Comparison of ENCODE assay signal across 15 mouse cellular contexts in the genomic region with DNA sequence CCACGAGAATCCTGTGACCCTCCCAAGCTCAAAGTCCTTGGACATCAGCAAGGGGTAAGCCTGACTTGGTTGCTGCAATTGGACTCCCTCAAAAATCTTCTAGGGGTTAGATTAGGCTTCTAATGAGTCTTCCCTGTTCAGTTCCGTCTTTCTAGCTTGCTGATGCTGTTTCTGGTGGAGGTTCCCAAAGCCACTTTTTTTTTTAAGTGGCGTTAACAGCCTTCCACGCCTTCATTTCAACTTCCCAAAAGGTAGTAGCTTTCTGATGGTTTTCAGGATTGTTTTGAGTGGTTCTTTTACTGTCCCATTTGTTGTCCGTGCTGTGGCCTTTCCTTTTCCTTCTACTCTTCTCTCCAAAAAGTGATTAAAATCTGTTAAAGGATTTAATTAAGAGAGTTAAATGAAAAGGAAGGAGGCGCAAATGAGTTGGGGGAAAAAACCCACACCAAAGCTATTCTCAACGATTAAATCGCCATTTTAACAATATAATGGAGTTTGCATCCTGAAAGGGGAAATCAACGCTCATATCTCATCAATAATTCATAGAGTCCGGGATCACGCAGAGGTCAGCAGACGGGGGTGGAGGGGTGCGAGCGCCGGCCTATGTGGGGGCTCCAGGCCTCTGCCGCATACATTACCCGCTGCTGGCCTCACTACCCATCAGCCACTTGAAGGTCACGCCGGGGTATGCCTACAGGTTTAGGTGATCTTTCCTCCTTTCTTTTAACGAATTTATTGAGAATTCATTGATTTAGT. TPM values are rescaled to one million over a fixed set of nuclear protein-coding genes. Genes with fewer than 3 reads are reported as not detected.
DNase-seq lines count a peak whose midpoint lies in the region; ATAC-seq and TF ChIP-seq lines count a peak whose summit lies in the region.
"Had no signal": no experiment of that assay in that cellular context is flagged by ENCODE, and none has a peak within 500 bp of the region (broad histone marks: within the 10 kb centered on the region; RNA-seq: fewer than 3 reads in every experiment).

No protein-coding gene starts in this region.

- TF ChIP-seq CTCF in midbrain, postnatal 0 days (IDR thresholded peaks at IDR 0.05), result no peak

- peaks cover 100% of the 10 kb centered on the region for H3K27me3 ChIP-seq in midbrain, embryonic 11.5 days (ENCODE audit: control insufficient read depth, insufficient read depth, low read length)
- peaks cover 97% of the 10 kb centered on the region for H3K27me3 ChIP-seq in midbrain, postnatal 0 days (ENCODE audit: insufficient read depth, low read length)
- peaks cover 100% of the 10 kb centered on the region for H3K27me3 ChIP-seq in liver, embryonic 12.5 days (replicated peaks)

- no peak overlapping the region for H3K4me3 ChIP-seq in midbrain, embryonic 11.5 days (ENCODE audit: low read depth, low read length)
- H3K4me3 ChIP-seq in midbrain, postnatal 0 days (ENCODE audit: low read depth, low read length), result no peak overlapping the region
- no peak overlapping the region for H3K4me3 ChIP-seq in liver, embryonic 12.5 days

- peak; percentile 62 for DNase-seq in embryo, embryonic 10 days (ENCODE audit: low spot score)
- no peak for DNase-seq in embryo, embryonic 10.5 days (ENCODE audit: low spot score)
- DNase-seq in midbrain, embryonic 11.5 days (ENCODE audit: low spot score, missing footprints), result peak; percentile 93
- no peak for DNase-seq in midbrain, postnatal 0 days (ENCODE audit: low spot score)
- DNase-seq in thymus, postnatal 25 days, result no peak
- DNase-seq in thymus, postnatal 0 days (ENCODE audit: low spot score), result no peak
- no peak for DNase-seq in adrenal gland, postnatal 10 days
- DNase-seq: lung, postnatal 36 days; right cerebral cortex, postnatal 25 days had no signal

- H3K4me1 ChIP-seq in midbrain, embryonic 11.5 days (ENCODE audit: control insufficient read depth, insufficient read depth, low read length), result 0 out of 2 replicates have a peak, but pooled peaks cover 2% of the 10 kb centered on the region
- H3K4me1 ChIP-seq in midbrain, postnatal 0 days (ENCODE audit: insufficient read depth, low read length), result no peaks in the 10 kb centered on the region
- peaks cover 12% of the 10 kb centered on the region; the same call in 1 of the 2 replicates for H3K4me1 ChIP-seq in liver, embryonic 12.5 days
- H3K4me1 ChIP-seq: embryonic facial prominence, embryonic 13.5 days had no signal

- no peaks in the 10 kb centered on the region for H3K9me3 ChIP-seq in midbrain, embryonic 11.5 days (ENCODE audit: control insufficient read depth, low read length)
- no peaks in the 10 kb centered on the region for H3K9me3 ChIP-seq in midbrain, postnatal 0 days (ENCODE audit: low read length)
- H3K9me3 ChIP-seq in liver, embryonic 12.5 days (replicated peaks), result no peaks in the 10 kb centered on the region
- H3K9me3 ChIP-seq: embryonic facial prominence, embryonic 13.5 days; G1E had no signal

- H3K4me2 ChIP-seq in midbrain, embryonic 11.5 days, result no peak overlapping the region
- no peak overlapping the region for H3K4me2 ChIP-seq in midbrain, postnatal 0 days (ENCODE audit: low read depth, low read length, poor library complexity, severe bottlenecking)
- H3K4me2 ChIP-seq in liver, embryonic 12.5 days, result peak overlapping the region; percentile 45

- no peak overlapping the region for H3K9ac ChIP-seq in midbrain, embryonic 11.5 days (ENCODE audit: low read length)
- no peak overlapping the region for H3K9ac ChIP-seq in midbrain, postnatal 0 days (replicated peaks; ENCODE audit: low read length, poor library complexity, severe bottlenecking)
- H3K9ac ChIP-seq in liver, embryonic 12.5 days, result no peak overlapping the region
- H3K9ac ChIP-seq: embryonic facial prominence, embryonic 13.5 days had no signal

- H3K36me3 ChIP-seq in midbrain, embryonic 11.5 days (ENCODE audit: control insufficient read depth, insufficient read depth, low read length), result no peaks in the 10 kb centered on the region
- H3K36me3 ChIP-seq in midbrain, postnatal 0 days (ENCODE audit: insufficient read depth, low read length), result no peaks in the 10 kb centered on the region
- H3K36me3 ChIP-seq in liver, embryonic 12.5 days, result no peaks in the 10 kb centered on the region
- H3K36me3 ChIP-seq: embryonic facial prominence, embryonic 13.5 days; G1E had no signal

- ATAC-seq in midbrain, embryonic 11.5 days (ENCODE audit: low FRiP score), result no peak
- ATAC-seq in midbrain, postnatal 0 days (ENCODE audit: low FRiP score), result no peak
- ATAC-seq in liver, embryonic 12.5 days, result no peak

- WGBS in midbrain, embryonic 11.5 days, result 3% methylated on average over 20 of the region's 20 CpGs
- 4% methylated on average over 20 of the region's 20 CpGs for WGBS in midbrain, postnatal 0 days
- WGBS in liver, embryonic 12.5 days (ENCODE audit: insufficient replicate concordance), result 28% methylated on average over 20 of the region's 20 CpGs

- H3K27ac ChIP-seq in midbrain, embryonic 11.5 days (ENCODE audit: low read depth, low read length), result no peak overlapping the region
- no peak overlapping the region for H3K27ac ChIP-seq in midbrain, postnatal 0 days (ENCODE audit: low read depth, low read length)
- no peak overlapping the region for H3K27ac ChIP-seq in liver, embryonic 12.5 days
- H3K27ac ChIP-seq: embryonic facial prominence, embryonic 13.5 days had no signal

RNA-seq across cellular contexts. Expression of a gene that starts 7.2 kb away (rescaled TPM):
- not detected in 2 replicates for polyA plus RNA-seq in midbrain, embryonic 11.5 days (2014; fragmentation: Nextera tagmentation; extraction: Ambion mirVana)
- total RNA-seq in midbrain, postnatal 0 days (2014; rRNA removed), result 1.5 TPM in 1 of 2 replicates, not detected in the other
- polyA plus RNA-seq in midbrain, postnatal 0 days (2015; fragmentation: Nextera tagmentation; extraction: Ambion mirVana), result not detected in 2 replicates
- 1.3 and 1.5 TPM in 2 replicates for polyA plus RNA-seq in liver, embryonic 12.5 days (2016; fragmentation: Nextera tagmentation; extraction: Ambion mirVana)
- polyA plus RNA-seq in thymus, postnatal 0 days (2015; fragmentation: Nextera tagmentation; extraction: Ambion mirVana), result 0.15 and 0.16 TPM in 2 replicates
- 10 to 100 TPM; 12.1 to 17.1 TPM for total RNA-seq in adrenal gland, postnatal 10 days (2021)
- total RNA-seq: left cerebral cortex, postnatal 14 days had no signal
- polyA plus RNA-seq: frontal cortex, adult 2 months had no signal

RNA-seq across cellular contexts. Expression of a gene that starts 7.7 kb away (rescaled TPM):
- polyA plus RNA-seq in midbrain, embryonic 11.5 days (2014; fragmentation: Nextera tagmentation; extraction: Ambion mirVana), result not detected in 2 replicates
- 0.09 and 0.66 TPM in 2 replicates for total RNA-seq in midbrain, postnatal 0 days (2014; rRNA removed)
- polyA plus RNA-seq in midbrain, postnatal 0 days (2015; fragmentation: Nextera tagmentation; extraction: Ambion mirVana), result not detected in 2 replicates
- 0.62 and 0.66 TPM in 2 replicates for polyA plus RNA-seq in liver, embryonic 12.5 days (2016; fragmentation: Nextera tagmentation; extraction: Ambion mirVana)
- polyA plus RNA-seq in thymus, postnatal 0 days (2015; fragmentation: Nextera tagmentation; extraction: Ambion mirVana), result 0.09 and 0.20 TPM in 2 replicates
- 10 to 100 TPM in 1 of 2 experiments, 1 to 10 TPM in 1; 8.4 to 15.9 TPM for total RNA-seq in adrenal gland, postnatal 10 days (2021)
- total RNA-seq: G1E; left cerebral cortex, postnatal 14 days had no signal
- polyA plus RNA-seq: frontal cortex, adult 2 months had no signal

RNA-seq across cellular contexts. Expression of a gene that starts 12.8 kb away (rescaled TPM):
- not detected in 2 replicates for polyA plus RNA-seq in midbrain, embryonic 11.5 days (2014; fragmentation: Nextera tagmentation; extraction: Ambion mirVana)
- 0.94 and 9.2 TPM in 2 replicates for total RNA-seq in midbrain, postnatal 0 days (2014; rRNA removed)
- not detected in 2 replicates for polyA plus RNA-seq in midbrain, postnatal 0 days (2015; fragmentation: Nextera tagmentation; extraction: Ambion mirVana)
- 0.31 and 0.36 TPM in 2 replicates for polyA plus RNA-seq in liver, embryonic 12.5 days (2016; fragmentation: Nextera tagmentation; extraction: Ambion mirVana)
- polyA plus RNA-seq in thymus, postnatal 0 days (2015; fragmentation: Nextera tagmentation; extraction: Ambion mirVana), result 0.18 and 0.30 TPM in 2 replicates
- 10 to 100 TPM; 13.7 to 24.8 TPM for total RNA-seq in adrenal gland, postnatal 10 days (2021)
- total RNA-seq: left cerebral cortex, postnatal 14 days had no signal
- polyA plus RNA-seq: embryonic facial prominence, embryonic 13.5 days; frontal cortex, adult 2 months had no signal

RNA-seq across cellular contexts. Expression of a gene that starts 18.1 kb away (rescaled TPM):
- not detected in 2 replicates for polyA plus RNA-seq in midbrain, embryonic 11.5 days (2014; fragmentation: Nextera tagmentation; extraction: Ambion mirVana)
- total RNA-seq in midbrain, postnatal 0 days (2014; rRNA removed), result 0.22 TPM in 1 of 2 replicates, not detected in the other
- polyA plus RNA-seq in midbrain, postnatal 0 days (2015; fragmentation: Nextera tagmentation; extraction: Ambion mirVana), result not detected in 2 replicates
- polyA plus RNA-seq in liver, embryonic 12.5 days (2016; fragmentation: Nextera tagmentation; extraction: Ambion mirVana), result 0.30 TPM in 2 replicates
- 0.10 TPM in 1 of 2 replicates, not detected in the other for polyA plus RNA-seq in thymus, postnatal 0 days (2015; fragmentation: Nextera tagmentation; extraction: Ambion mirVana)
- total RNA-seq in adrenal gland, postnatal 10 days (2021), result 10 to 100 TPM; 23.6 to 29.8 TPM
- total RNA-seq: G1E; left cerebral cortex, postnatal 14 days had no signal
- polyA plus RNA-seq: frontal cortex, adult 2 months; heart, embryonic 14.5 days had no signal

RNA-seq across cellular contexts. Expression of a gene that starts 23.9 kb away (rescaled TPM):
- polyA plus RNA-seq in midbrain, embryonic 11.5 days (2014; fragmentation: Nextera tagmentation; extraction: Ambion mirVana), result not detected in 2 replicates
- 0.19 TPM in 1 of 2 replicates, not detected in the other for total RNA-seq in midbrain, postnatal 0 days (2014; rRNA removed)
- not detected in 2 replicates for polyA plus RNA-seq in midbrain, postnatal 0 days (2015; fragmentation: Nextera tagmentation; extraction: Ambion mirVana)
- 0.18 and 0.37 TPM in 2 replicates for polyA plus RNA-seq in liver, embryonic 12.5 days (2016; fragmentation: Nextera tagmentation; extraction: Ambion mirVana)
- polyA plus RNA-seq in thymus, postnatal 0 days (2015; fragmentation: Nextera tagmentation; extraction: Ambion mirVana), result 0.19 TPM in 1 of 2 replicates, not detected in the other
- 10 to 100 TPM; 27.3 to 27.7 TPM for total RNA-seq in adrenal gland, postnatal 10 days (2021)
- total RNA-seq: G1E; left cerebral cortex, postnatal 14 days had no signal
- polyA plus RNA-seq: frontal cortex, adult 2 months; G1E; heart, embryonic 14.5 days had no signal

Comparison
In these comparisons a context has a peak if more than half of its experiments do, and no peak if none do; other contexts are left out.
1. DNase-seq: peak in embryo, embryonic 10 days (single experiment) and midbrain, embryonic 11.5 days (single experiment); none in embryo, embryonic 10.5 days (single experiment), midbrain, postnatal 0 days (single experiment), thymus, postnatal 25 days (single experiment), thymus, postnatal 0 days (single experiment) and adrenal gland, postnatal 10 days (single experiment).